Mouse (Mus musculus): ENCODE measurements around the gene Itpr1.

Itpr1 gene

DNA sequence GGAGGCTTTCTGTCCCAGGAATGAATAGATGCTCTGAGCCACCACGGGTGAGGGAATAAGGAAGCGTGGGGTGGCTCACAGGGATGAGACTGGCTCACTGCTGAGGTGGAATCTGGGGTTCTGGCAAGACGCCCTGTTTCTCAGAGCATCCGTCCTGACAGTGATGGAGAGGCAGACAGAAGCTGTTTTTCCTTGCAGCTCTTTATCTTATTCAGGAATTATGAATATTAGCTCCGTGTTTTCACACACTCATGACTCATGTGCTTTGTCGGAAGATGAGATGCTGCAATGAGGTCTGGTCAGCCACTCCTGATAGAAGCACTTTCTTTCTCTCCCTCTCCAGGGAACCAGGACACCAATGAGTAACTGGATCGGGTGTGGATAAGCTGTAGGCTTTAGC is 231.5 kb downstream of the Itpr1 start:
- no peak for DNase-seq (ENCODE audit: low spot score)

DNA sequence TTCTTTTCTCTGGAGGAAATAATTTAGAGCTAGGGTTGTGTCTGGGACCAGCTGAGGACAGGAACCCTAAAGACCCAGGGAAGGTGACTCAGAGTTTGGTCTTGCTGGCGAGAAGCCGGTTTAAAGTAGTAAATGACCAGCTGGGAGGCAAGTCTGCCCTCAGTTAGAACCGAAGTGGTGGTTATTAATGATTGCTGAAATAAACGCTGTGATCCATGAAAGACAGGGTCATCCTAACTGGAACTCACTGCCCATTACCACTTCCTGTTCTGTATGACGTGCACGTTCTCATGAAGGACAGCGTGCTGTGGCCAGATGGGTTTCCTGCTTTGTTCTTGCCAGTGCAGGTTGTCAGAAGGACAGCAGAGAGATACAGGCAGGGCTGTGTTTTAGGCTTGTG is 232.1 kb downstream of the Itpr1 start:
- no peak for DNase-seq (ENCODE audit: low spot score)

DNA sequence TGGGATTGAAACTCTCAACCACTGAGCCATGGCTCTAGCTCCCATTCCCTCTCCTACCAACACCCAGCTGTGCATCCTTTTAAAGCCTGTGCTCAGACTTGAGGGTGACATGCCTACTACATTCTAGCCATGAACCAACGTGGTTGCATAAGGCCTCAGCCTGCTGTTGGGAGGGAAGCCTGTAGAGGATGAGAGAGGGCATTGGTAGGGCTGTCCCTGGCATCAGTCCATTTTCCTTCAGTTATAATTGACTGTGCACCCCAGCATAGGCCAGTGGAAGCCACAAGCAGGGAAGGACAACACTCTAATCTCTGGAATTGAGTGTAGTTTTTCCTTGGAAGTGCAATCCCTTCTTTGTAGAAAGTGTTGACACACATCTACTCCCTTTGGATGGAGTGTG is 233.9 kb downstream of the Itpr1 start:
- DNase-seq (ENCODE audit: low spot score), result no peak

DNA sequence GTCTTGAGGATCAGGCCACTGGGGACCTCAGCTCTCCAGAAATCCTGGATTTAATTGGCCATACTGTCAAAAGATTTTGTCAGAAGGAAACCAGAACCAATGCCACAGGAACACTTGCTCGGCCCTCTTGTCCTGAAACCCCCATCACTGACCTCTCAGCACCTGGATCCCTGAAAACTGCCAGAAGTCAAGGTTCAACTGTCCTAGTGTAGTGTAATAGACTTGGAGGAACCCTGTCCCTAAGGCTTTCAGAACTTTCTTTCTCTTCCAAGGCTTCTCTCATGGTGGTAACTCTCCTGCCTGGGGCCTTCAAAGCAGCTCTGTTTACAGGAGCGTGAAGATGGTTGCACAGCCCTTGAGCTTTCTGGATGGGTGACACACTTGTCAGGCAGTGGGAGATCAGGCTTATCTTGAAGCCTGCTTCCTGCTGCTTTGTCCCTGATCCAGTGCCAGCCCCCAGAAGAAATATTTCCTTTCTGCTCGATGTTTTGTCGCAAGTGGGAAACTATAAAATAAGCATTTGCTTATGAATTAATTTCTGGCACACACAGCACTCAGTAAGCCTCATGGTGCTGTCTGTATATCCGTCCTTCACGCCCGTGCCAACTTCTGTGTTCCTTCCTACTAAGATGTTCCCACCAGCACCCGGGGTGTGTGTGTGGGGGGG is 234.4 kb downstream of the Itpr1 start:
- no peak for DNase-seq (ENCODE audit: low spot score)

DNA sequence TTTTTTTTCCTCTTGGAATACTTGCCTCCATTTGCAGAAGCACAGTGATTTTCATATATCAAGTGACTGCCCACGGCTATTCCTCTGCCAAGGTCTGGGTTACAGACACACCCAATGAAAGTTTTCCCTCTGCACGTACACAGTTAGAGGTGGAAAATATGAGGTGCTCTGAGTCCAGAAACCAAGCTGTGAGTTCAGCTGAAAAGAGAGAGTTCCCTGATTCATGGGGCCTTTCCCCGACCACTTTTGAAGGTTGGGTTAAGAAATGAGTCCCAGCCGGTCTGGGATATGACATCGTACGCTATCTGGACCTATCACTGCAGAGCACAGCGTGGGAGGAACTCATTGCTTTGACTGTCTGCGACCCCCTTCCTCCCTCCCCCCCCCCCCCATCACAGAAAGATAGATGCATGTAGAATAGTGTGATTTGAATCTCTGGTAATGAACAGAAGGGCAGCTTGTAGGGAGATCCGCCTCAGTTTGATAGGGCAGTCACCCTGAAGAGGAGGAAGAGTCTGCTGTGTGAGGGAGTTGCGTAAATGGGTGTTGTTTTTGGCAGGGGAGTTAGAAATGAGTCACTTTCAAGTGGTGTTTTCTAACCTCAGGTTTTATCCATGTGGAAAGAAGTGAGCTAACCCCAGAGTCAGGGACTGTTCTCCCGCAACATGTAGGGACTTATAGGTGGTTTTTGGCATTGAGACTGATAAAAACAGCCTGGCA is 235.3 kb downstream of the Itpr1 start:
- no peak for DNase-seq (ENCODE audit: low spot score)

DNA sequence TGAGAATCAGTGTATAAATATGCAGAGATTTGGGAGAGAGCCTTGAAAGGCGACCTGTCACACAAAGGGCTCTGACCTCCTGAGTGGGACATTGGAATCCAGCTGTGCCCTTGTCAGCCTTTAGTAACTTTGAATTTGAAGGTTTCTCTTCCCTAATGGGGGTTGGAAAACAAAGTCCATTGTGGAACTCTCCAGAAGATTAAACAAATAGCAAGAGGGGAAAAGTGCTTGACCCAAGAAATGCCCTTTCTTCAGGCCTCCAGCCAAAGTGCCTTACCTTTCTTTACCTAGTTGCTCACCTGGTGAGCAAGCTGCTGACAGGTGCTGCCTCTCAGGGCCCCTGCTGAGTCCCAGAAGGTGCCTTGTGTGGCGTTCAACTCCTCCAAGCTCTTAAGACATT is 236.0 kb downstream of the Itpr1 start:
- DNase-seq (ENCODE audit: low spot score), result no peak

DNA sequence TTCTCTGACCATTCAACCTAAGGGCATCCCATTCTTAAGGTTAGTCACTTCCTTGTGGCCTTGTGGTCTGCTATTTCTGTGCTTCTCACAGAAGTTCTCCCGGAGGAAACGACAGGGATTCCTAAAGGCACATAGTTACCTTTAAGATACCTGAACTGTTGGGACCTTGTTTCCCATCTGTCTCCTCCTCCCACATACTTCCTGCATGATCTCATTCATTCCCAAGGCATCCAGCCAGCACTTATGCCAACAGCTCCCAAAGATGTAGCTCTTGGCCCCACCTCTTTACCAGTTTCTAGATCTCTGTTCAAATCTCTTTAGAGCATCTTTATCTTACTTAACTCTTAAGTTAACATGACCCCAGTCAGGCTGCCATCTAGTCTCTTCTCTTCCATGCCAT is 238.6 kb downstream of the Itpr1 start:
- DNase-seq (ENCODE audit: low spot score), result no peak

DNA sequence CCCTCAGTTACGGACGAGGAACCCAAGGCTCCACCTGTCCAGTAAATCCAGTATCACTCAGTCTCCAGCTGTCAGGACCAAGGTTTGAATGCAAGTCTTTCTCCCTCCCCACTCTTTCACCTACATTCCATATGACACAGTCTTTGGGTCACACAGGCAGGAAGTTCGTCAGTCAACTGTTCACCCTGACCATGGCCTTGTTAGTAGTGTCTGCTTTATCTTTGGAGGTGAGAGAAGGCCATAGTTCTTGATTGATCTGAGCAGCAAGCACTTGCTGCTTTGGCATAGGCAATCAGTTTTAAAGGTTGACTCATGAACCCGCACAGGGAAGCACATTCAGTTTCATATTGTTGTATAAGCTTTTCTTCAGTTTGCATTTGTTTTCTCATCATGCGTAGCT is 240.7 kb downstream of the Itpr1 start:
- DNase-seq (ENCODE audit: low spot score), result no peak

DNA sequence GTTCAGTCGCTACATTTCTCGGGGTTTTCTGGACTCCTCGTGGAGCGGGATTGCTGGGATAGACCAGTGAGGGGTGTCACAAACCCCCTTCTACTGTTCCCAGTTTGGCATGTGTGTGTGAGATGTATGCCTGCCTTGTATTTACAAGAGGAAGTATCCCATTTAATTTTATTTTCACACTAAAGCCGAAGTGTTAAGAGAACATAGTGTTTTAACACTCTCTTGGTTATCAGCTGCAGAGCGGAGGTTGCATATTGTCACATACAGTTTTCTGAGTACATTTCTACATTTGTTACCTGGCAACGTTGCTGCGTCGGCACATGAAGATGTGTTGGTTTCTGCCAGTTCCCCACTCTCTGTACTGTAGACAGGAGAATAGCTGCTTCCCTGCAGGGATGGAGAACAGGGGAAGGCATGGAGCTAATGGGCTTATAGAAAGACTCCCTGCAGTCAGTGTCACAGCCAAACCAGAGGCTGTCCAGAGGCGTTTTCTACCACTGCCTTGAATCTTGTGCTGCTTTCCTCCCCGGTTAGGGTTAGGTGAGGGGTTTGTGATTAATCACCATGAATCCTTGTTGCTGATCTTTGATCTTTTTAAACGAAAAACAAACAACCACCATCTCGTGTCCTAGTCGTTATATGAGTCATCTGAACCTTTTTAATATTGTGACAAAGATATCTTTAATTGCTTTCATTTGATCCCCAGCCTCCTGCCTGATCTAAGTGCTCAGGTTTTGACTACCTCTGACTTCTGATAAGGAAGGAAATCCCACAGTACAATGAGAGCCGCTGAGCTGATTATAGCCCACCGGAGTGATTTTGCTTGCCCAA is 241.4 kb downstream of the Itpr1 start:
- no peak for DNase-seq (ENCODE audit: low spot score)

DNA sequence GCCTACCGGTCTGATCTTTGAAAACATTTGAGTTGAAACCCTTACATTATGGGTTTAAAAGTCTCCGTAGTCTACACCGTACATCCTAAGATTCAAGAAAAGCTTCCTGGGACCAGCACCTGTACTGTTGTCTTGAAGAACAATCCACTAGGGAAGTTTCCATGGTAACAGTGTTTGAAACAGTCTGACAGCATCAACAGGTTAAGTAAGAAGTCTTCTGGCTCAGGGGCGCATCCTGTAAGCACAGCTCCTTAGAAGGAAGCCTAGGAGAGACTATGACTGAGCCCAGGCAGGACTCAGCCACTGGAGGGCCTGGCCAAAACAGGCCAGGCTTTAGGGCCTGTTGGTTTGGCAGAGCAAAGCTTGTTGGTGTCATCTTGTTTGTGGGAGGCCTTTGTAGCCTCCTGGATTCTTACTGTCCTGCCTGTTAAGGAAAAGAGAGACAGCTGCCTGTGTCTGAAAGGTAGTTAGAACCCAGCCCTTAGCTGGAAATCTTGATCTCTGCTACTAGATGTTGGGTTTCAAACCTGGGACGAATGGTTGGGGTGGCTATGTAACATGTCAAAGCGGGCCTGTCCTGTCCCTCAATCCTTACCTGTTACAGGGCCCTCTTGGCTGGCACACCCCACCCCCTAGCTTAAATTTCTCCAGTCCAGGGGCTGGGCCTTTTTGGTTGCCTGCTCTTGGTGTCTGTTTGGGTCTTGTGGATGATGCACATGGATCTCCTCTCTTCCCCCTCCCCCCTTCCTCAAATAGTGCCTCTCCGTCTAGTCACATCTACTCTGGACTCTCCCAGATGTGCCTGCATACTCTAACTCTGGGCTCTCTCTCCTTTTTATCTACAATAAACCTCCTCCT is 242.3 kb downstream of the Itpr1 start:
- no peak for DNase-seq (ENCODE audit: low spot score)

DNA sequence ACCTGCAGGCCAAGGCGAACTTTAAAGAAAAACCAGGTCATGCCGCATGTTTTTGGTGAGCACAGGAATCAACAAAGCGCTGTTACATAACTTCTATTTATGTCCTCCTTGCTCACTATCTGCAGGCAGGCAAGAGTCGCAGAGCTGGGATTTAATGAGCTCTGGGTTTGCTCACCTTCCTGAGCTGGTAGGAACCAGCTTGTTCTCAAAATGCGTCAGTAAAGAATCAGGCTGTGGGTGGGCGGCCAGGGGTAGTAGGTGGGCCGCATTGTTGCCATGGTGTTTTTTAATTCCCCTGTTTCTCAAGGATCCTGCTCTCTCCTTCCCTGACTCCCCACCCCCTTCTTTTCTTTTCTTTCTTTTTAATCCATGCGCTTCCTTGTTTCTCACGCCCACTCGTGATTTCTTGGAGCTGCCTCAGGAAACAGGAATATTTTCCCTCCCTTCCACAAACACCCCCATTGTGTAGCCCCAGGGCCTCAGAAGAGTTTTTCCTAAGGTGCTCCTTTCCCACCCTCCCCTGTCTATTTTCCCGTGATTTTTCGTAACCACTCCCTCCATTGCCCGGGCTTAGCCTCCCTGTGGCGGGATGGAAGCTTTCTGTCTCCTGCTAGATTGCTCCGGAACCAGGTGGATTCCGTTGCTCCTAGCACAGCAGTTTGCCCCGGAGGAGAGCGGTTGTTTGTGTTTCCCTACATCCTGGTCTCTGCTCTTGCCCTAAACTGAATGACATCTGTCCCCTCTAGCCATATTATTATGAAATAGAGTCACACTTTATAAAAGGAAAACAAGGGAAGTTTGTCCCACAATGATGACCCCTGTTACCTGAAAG is 243.6 kb downstream of the Itpr1 start:
- DNase-seq (ENCODE audit: low spot score), result no peak

DNA sequence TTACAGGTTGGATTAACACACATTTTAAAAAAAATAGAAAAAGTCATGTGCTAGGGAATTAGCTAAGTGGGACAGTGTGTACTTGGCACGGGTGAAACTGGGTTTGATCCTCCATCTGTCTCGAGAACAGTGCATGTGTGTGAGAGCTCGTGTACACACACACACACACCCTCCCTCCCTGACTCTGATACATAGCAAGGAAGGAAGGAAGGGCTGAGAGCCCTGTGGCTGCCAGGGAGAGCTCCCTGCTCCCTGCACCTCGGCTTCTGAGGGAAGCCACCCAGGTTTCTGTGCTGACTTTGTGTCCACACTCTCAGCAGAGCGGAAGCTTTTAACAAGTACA is 244.1 kb downstream of the Itpr1 start:
- no peak for DNase-seq (ENCODE audit: low spot score)

DNA sequence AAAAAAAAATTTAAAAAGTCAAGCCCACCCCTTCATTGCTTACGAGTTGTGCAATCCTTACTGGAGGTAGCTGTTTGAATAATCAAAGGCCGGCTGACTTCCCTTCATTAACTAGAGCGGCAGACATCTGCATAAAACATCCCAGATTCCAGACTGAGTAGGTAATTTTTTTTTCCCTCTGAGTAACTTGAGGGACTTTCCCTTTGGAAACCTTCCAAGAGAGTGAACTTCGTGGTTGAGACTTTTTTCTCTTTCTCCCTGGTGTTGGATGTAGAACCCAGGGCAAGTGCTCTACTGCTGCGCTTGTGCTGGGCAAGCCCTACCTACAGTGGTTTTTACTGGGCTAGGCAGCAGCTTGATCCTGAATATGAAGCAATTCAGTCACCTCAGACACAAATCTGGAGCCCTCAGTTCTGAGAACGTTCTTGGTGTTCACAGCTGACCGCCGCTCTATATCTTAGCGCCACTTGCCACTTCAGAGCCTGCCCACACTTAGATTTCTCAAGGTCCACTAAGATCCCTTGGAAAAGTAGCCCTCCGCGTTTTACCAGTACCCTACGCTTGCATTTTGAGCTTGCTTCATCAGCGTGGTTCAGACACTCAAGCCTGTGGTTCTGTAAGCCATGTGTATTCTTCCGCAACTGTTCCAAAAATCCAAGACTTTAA is 244.8 kb downstream of the Itpr1 start:
- DNase-seq (ENCODE audit: low spot score), result no peak

DNA sequence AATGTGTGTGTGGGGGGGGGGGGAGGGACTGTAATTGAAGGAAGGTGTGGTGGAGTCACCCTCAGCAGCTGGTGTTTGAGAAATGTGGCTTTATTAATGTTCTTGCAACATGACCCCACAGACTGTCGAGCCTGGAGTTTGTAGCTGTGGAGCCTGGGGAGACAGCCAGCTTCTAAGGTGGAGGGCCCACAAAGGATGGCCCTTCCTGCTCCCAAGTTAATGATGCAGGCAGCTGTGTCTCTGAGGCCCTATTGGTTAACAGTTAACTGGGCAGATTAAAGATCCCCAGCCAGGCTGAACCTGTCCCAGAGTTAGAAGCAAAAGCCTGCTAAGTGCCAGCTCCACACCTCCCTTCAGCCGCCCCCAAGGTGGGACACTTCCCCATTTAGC is 245.3 kb downstream of the Itpr1 start:
- DNase-seq (ENCODE audit: low spot score), result no peak

DNA sequence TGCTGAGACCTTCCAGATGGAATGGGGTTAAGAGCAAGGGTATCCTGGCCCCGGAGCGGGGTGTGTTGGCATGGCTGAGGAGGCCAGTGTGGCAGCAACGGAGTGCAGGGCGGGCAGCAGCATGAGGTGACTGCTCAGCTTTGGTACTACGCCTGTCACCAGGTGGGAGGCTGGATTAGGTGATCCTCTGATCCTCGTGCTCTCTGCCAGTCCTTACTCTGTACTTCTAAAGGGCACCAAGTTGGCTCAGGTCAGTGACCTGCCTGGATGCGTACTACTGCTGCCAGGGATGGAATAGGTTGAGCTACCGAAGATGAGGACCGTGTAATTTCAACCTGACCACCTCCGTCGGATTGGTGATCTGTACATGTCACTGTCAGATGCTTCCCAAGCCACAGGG is 245.9 kb downstream of the Itpr1 start:
- DNase-seq (ENCODE audit: low spot score), result no peak

DNA sequence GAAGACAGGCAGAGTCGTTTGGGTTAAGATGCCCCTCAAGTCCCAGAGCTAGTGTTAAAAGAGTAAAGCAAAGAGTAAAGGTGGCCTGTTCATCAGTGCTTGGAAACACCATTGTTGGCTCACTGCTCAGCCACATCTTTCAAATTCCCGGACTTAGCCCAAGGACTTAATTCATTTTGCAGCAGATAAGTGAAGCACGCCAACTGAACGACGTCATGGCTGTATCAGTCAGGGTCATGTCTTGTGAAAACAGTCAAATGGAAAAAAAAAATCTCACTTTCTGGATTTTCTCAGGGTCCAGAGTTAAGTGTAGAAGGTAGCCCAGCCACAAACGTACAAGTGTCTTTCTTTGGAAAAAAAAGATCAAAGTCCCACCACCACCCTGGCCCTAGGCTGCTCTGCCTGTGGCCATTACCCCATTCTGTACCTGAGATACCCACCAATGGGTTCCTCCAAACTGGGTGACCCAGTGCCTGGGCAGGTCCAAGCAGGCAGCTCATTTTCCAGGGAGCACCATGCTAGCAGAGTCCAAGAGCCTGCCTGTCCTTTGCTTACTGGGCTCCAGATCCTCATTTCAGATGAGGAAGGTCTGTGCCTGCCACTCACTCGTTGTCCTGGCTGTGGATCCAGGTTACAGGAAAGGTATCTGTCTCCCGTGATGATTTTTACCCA is 251.5 kb downstream of the Itpr1 start:
- DNase-seq (ENCODE audit: low spot score), result no peak

DNA sequence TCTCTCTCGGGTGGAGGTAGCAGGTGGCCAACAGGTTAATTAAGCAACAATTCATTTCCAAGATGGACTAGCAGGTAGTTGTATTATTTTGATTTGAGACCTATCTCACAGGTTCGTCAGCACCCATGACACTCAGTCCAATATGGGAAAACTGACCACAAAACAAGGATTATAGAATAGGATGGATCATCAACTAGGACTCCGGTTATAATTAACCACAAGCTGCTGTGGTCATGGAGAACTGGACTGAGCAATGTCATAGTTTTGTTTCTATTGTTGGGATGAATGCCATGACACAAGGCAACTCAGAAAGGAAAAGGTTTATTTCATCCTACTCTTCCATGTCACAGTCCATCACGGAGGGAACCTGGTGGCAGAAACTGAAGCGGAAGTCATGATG is 252.3 kb downstream of the Itpr1 start:
- DNase-seq (ENCODE audit: low spot score), result no peak

DNA sequence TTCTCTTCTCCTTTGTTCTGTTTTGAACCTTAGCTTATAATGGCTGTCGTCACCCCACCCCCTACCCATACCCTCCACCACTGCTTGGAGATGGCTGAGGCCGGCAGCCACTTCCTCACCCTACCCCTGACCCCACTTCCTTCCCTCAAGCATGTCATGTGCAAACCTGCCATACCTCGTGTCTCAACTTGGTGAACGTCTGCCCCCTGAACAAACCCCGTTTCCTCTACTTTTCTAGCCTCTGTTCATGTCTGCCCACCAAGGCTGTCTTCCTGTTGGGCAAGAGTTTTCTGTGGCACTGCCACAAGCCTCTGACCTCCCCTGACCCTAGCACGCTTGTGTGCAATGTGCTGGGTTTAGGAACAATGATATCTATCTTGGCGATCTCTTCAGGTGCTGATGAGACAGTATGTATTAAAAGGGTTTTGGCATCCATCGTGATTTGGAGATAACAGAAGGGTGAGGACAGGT is 253.2 kb downstream of the Itpr1 start:
- peak; percentile 71 for DNase-seq (ENCODE audit: low spot score)

DNA sequence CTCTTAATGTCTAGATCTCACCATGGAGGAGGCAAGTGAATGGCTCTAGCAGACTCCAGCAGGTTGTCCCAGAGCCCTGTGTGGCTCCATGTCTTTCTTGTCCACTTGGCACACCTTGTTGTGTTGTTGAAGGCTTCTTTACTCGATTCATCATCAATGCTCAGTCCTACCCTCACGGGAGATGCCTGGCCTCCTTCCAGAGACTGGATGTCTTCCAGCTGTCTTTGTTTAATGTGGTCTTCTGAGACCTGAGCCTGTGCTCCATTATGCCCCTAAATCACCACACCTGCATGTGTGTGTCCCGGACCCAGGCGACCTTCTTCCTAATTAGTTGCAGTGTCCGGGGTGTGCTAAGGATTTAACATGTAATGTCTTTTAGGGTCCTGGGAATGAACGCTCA is 254.7 kb downstream of the Itpr1 start:
- DNase-seq (ENCODE audit: low spot score), result no peak

DNA sequence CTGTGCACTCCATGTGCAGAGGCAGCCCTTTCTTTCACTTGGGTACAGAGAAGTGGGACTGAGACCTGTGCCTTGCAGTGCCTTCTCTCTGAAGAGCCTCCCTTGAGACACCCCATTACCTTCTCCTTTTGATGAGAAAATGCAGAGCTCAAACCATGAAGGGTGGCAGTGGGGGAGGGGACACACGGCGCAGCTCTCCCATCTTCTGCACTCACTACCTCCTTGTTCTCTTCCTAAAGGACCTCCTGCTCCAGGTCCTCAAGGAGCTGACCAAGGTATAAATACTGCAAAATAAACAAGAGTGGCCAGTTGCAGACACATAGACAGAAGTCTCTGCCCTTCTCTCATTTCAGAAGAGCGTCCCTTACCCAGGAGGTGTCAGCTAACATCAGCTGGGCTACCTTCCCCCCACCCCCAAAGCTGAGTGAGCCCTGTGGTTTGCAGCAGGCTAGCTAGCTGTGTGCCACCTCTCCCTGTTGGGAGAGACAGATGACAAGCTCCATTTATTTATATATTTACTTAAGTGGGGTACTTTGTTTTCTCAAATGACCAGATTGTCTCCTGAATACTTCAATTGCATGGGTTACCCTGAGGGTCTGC is 255.4 kb downstream of the Itpr1 start:
- no peak for DNase-seq (ENCODE audit: low spot score)

Data from T-cell, adult 2 months (primary cell).